Mouse (Mus musculus) kidney, embryonic 14.5 days (tissue): ENCODE measurements around the gene Safb2. TPM values are rescaled to one million over a fixed set of nuclear protein-coding genes. Genes with fewer than 3 reads are reported as not detected.

Experiments used
- ATAC-seq: fragments of 200-750 bp; cut with Nextera tagmentation; 2 replicates; pipeline ENCODE4 v1.8.0; 2017; ENCODE audit warnings: moderate number of reproducible peaks, mild to moderate bottlenecking, moderate TSS enrichment, moderate library complexity; ENCODE audit not compliant: low FRiP score, low TSS enrichment
- H3K27ac ChIP-seq: fragments of 300-500 bp; sonication (generic); 2 replicates; pipeline ENCODE4 v1.5.1; 2014; ENCODE audit warnings: low read depth, mild to moderate bottlenecking, low read length, moderate library complexity, mixed read lengths
- H3K27me3 ChIP-seq: fragments of 300-500 bp; sonication (generic); 2 replicates; pipeline ENCODE4 v1.6.1; 2014; ENCODE audit warnings: mild to moderate bottlenecking, low read length; ENCODE audit not compliant: control insufficient read depth, insufficient read depth
- H3K36me3 ChIP-seq: fragments of 300-500 bp; sonication (generic); 2 replicates; pipeline ENCODE4 v1.6.1; 2014; ENCODE audit warnings: low read length, mixed read lengths; ENCODE audit not compliant: control insufficient read depth, insufficient read depth
- H3K4me1 ChIP-seq: fragments of 300-500 bp; sonication (generic); 2 replicates; pipeline ENCODE4 v1.6.1; 2014; ENCODE audit warnings: low read length, mixed read lengths; ENCODE audit not compliant: control insufficient read depth, insufficient read depth
- H3K4me2 ChIP-seq: fragments of 300-500 bp; sonication (generic); replicated peaks from 2 replicates; pipeline ENCODE4 v1.6.1; 2014; ENCODE audit warnings: low read depth, mild to moderate bottlenecking, low read length
- H3K4me3 ChIP-seq: fragments of 300-500 bp; sonication (generic); 2 replicates; pipeline ENCODE4 v1.5.1; 2014; ENCODE audit warnings: mild to moderate bottlenecking, low read length
- H3K9ac ChIP-seq: fragments of 300-500 bp; sonication (generic); 2 replicates; pipeline ENCODE4 v1.6.1; 2014; ENCODE audit warnings: low read depth, mild to moderate bottlenecking, low read length, moderate library complexity
- H3K9me3 ChIP-seq: fragments of 300-500 bp; sonication (generic); 2 replicates; pipeline ENCODE4 v1.6.1; 2016; ENCODE audit warnings: low read length; ENCODE audit not compliant: control insufficient read depth
- WGBS: fragments of 180-500 bp; shearing (Covaris S2); extraction: QIAGEN DNeasy Blood & Tissue Kit; methylation state at CpG from one replicate; pipeline ENCODE4 v1.1.7; 2014; 5-methylcytosine and 5-hydroxymethylcytosine counted together
- polyA plus RNA-seq: library from polyadenylated mRNA; unstranded; fragments of >200 nt; fragmentation: Nextera tagmentation; extraction: Ambion mirVana; gene quantifications from 2 replicates; pipeline ENCODE4 v1.2.1, GENCODE M21; 2014

Gene Safb2
- polyA plus RNA-seq, 1 experiment from 2014 or later: 72.3 TPM

GRCm38 (mm10) chr17:56545945-56546344 is 38.4 kb downstream of the Safb2 start:
- WGBS: 82% methylated on average over 1 of the region's 1 CpGs
- no peak overlapping the region for H3K4me2 ChIP-seq
- H3K9ac ChIP-seq: no peak overlapping the region
- no peaks in the 10 kb centered on the region for H3K36me3 ChIP-seq
- no peak overlapping the region for H3K4me3 ChIP-seq
- H3K9me3 ChIP-seq: no peaks in the 10 kb centered on the region
- ATAC-seq: no peak
- H3K4me1 ChIP-seq: no peaks in the 10 kb centered on the region
- H3K27ac ChIP-seq: no peak overlapping the region
- no peaks in the 10 kb centered on the region for H3K27me3 ChIP-seq

- H3K4me2 ChIP-seq: no peak overlapping the region
- no peaks in the 10 kb centered on the region for H3K4me1 ChIP-seq
- no peaks in the 10 kb centered on the region for H3K9me3 ChIP-seq
- no peak overlapping the region for H3K4me3 ChIP-seq
- no peak for ATAC-seq
- no peaks in the 10 kb centered on the region for H3K27me3 ChIP-seq
- no peak overlapping the region for H3K9ac ChIP-seq
- WGBS: 64% methylated on average over 7 of the region's 7 CpGs
- H3K36me3 ChIP-seq: no peaks in the 10 kb centered on the region
- H3K27ac ChIP-seq: no peak overlapping the region
Measured at GRCm38 (mm10) chr17:56544699-56545387, 39.5 kb downstream of the Safb2 start.

- no peak overlapping the region for H3K9ac ChIP-seq
- H3K36me3 ChIP-seq: no peaks in the 10 kb centered on the region
- H3K27ac ChIP-seq: no peak overlapping the region
- no peaks in the 10 kb centered on the region for H3K27me3 ChIP-seq
- H3K9me3 ChIP-seq: no peaks in the 10 kb centered on the region
- no peak overlapping the region for H3K4me3 ChIP-seq
- WGBS: 89% methylated on average over 3 of the region's 3 CpGs
- H3K4me2 ChIP-seq: no peak overlapping the region
- no peak for ATAC-seq
- H3K4me1 ChIP-seq: no peaks in the 10 kb centered on the region
Measured at GRCm38 (mm10) chr17:56543684-56544224, 40.6 kb downstream of the Safb2 start.

GRCm38 (mm10) chr17:56542736-56543135 is 41.6 kb downstream of the Safb2 start:
- Histone ChIP-seq H3K27me3 (no peaks in the 10 kb centered on the region), H3K4me2 (no peak overlapping the region), H3K36me3 (no peaks in the 10 kb centered on the region), H3K4me1 (no peaks in the 10 kb centered on the region), H3K27ac (no peak overlapping the region), H3K4me3 (no peak overlapping the region), H3K9me3 (no peaks in the 10 kb centered on the region), H3K9ac (no peak overlapping the region)
- 37% methylated on average over 8 of the region's 8 CpGs for WGBS
- ATAC-seq: no peak

GRCm38 (mm10) chr17:56540562-56540975 is 43.8 kb downstream of the Safb2 start:
- 36% methylated on average over 6 of the region's 6 CpGs for WGBS
- Histone ChIP-seq H3K9me3 (no peaks in the 10 kb centered on the region), H3K4me3 (no peak overlapping the region), H3K27ac (no peak overlapping the region), H3K4me1 (no peaks in the 10 kb centered on the region), H3K27me3 (no peaks in the 10 kb centered on the region), H3K36me3 (no peaks in the 10 kb centered on the region), H3K4me2 (no peak overlapping the region), H3K9ac (no peak overlapping the region)
- peak; percentile 34; the same call in 1 of the 2 replicates for ATAC-seq

GRCm38 (mm10) chr17:56537912-56538311 is 46.5 kb downstream of the Safb2 start:
- no peak overlapping the region for H3K4me2 ChIP-seq
- H3K4me1 ChIP-seq: no peaks in the 10 kb centered on the region
- 35% methylated on average over 8 of the region's 8 CpGs for WGBS
- H3K27me3 ChIP-seq: no peaks in the 10 kb centered on the region
- H3K9me3 ChIP-seq: no peaks in the 10 kb centered on the region
- H3K4me3 ChIP-seq: no peak overlapping the region
- H3K9ac ChIP-seq: no peak overlapping the region
- H3K36me3 ChIP-seq: no peaks in the 10 kb centered on the region
- no peak for ATAC-seq
- no peak overlapping the region for H3K27ac ChIP-seq

- Histone ChIP-seq H3K4me3 (no peak overlapping the region), H3K4me1 (no peaks in the 10 kb centered on the region), H3K27me3 (no peaks in the 10 kb centered on the region), H3K9ac (no peak overlapping the region), H3K36me3 (no peaks in the 10 kb centered on the region), H3K9me3 (no peaks in the 10 kb centered on the region), H3K27ac (no peak overlapping the region), H3K4me2 (no peak overlapping the region)
- 78% methylated on average over 3 of the region's 3 CpGs for WGBS
- no peak for ATAC-seq
Measured at GRCm38 (mm10) chr17:56536874-56537273, 47.5 kb downstream of the Safb2 start.

- Histone ChIP-seq H3K9ac (no peak overlapping the region), H3K36me3 (no peaks in the 10 kb centered on the region), H3K27ac (no peak overlapping the region), H3K4me3 (no peak overlapping the region), H3K9me3 (no peaks in the 10 kb centered on the region), H3K4me1 (no peaks in the 10 kb centered on the region), H3K4me2 (no peak overlapping the region), H3K27me3 (no peaks in the 10 kb centered on the region)
- WGBS: 76% methylated on average over 14 of the region's 14 CpGs
- no peak for ATAC-seq
Measured at GRCm38 (mm10) chr17:56536192-56536591, 48.2 kb downstream of the Safb2 start.

GRCm38 (mm10) chr17:56524943-56525342 is 59.4 kb downstream of the Safb2 start:
- Histone ChIP-seq H3K4me3 (no peak overlapping the region), H3K4me2 (no peak overlapping the region), H3K9me3 (no peaks in the 10 kb centered on the region), H3K9ac (no peak overlapping the region), H3K4me1 (no peaks in the 10 kb centered on the region), H3K27me3 (no peaks in the 10 kb centered on the region), H3K36me3 (no peaks in the 10 kb centered on the region), H3K27ac (no peak overlapping the region)
- ATAC-seq: no peak
- 73% methylated on average over 4 of the region's 4 CpGs for WGBS
